Comparison of ENCODE assay signal across 7 mouse cellular contexts in genomic region chr1:180719951-180720689, GRCm38 (mm10). TPM values are rescaled to one million over a fixed set of nuclear protein-coding genes. Genes with fewer than 3 reads are reported as not detected.
DNase-seq lines count a peak whose midpoint lies in the region; ATAC-seq lines count a peak whose summit lies in the region.

No protein-coding gene starts in this region.

- no peak overlapping the region for H3K4me2 ChIP-seq in forebrain, embryonic 12.5 days

- no peak overlapping the region for H3K4me3 ChIP-seq in forebrain, embryonic 12.5 days (replicated peaks)

- H3K4me1 ChIP-seq in forebrain, embryonic 12.5 days = peaks cover 3% of the 10 kb centered on the region; the same call in 1 of the 2 replicates

- no peak overlapping the region for H3K9ac ChIP-seq in forebrain, embryonic 12.5 days

- H3K27me3 ChIP-seq in forebrain, embryonic 12.5 days = no peaks in the 10 kb centered on the region

- WGBS in forebrain, embryonic 12.5 days = 40% methylated on average over 5 of the region's 5 CpGs

- DNase-seq in Muller cell, postnatal 12 days (ENCODE audit: inconsistent ontology term) = peak; percentile 59
- peak; percentile 79 for DNase-seq in brain, adult 2 months (ENCODE audit: low read depth, low spot score)
- peak; percentile 70 to 71 for DNase-seq in layer of hippocampus, postnatal 36 days
- peak; percentile 82 for DNase-seq in mesoderm, embryonic 11.5 days (ENCODE audit: low read depth, low spot score)
- peak; percentile 64 to 86 for DNase-seq in spleen, adult 18-20 months

- no peaks in the 10 kb centered on the region for H3K9me3 ChIP-seq in forebrain, embryonic 12.5 days

- no peaks in the 10 kb centered on the region for H3K36me3 ChIP-seq in forebrain, embryonic 12.5 days (replicated peaks)

- ATAC-seq in forebrain, embryonic 12.5 days (ENCODE audit: low FRiP score) = 0 out of 2 replicates have a peak, but pooled peaks have one; percentile 23
- ATAC-seq in hematopoietic stem cell, adult 5-6 weeks (replicated peaks in 1 of 2; ENCODE audit: insufficient read depth in 1 of 2, low FRiP score in 2 of 2, low TSS enrichment in 1 of 2, low read depth in 1 of 2, poor library complexity in 2 of 2, severe bottlenecking in 2 of 2) = peak; percentile 81 to 83

- no peak overlapping the region for H3K27ac ChIP-seq in forebrain, embryonic 12.5 days

RNA-seq across cellular contexts. Expression of gene Acbd3, which starts 5.7 kb away (rescaled TPM):
- polyA plus RNA-seq in forebrain, embryonic 12.5 days (2016; fragmentation: Nextera tagmentation; extraction: Ambion mirVana) = 22.5 and 23.7 TPM in 2 replicates
- 51.2 and 60.1 TPM in 2 replicates for total RNA-seq in hematopoietic stem cell, adult 5-6 weeks (2017)
- total RNA-seq in layer of hippocampus, postnatal 36 days (2021) = 10 to 100 TPM; 34.6 to 35.3 TPM

RNA-seq across cellular contexts. Expression of gene Mixl1, which starts 23.3 kb away (rescaled TPM):
- polyA plus RNA-seq in forebrain, embryonic 12.5 days (2016; fragmentation: Nextera tagmentation; extraction: Ambion mirVana) = not detected in 2 replicates
- not detected in 2 replicates for total RNA-seq in hematopoietic stem cell, adult 5-6 weeks (2017)
- not detected for total RNA-seq in layer of hippocampus, postnatal 36 days (2021)
